Mouse (Mus musculus) liver, adult 2 months (tissue): ENCODE measurements at regions not wholly inside any gene's neighbourhood (a gene's known extent, or its start where the extent isn't known, plus 50 kb on each side); places are given as distances from the start of the nearest gene placed in this dataset.

Experiments used
- DNase-seq: peaks from one replicate; pipeline ENCODE4 v3.0.0-alpha.2; 2011; ENCODE audit warnings: low read depth, low spot score; ENCODE audit errors: extremely low read depth
- H3K27ac ChIP-seq: fragments of 200-500 bp; replicated peaks from 2 replicates; pipeline ENCODE4 v1.5.1; 2012; ENCODE audit warnings: low read depth, mild to moderate bottlenecking, control low read depth, inconsistent platforms, low read length; ENCODE audit not compliant: insufficient read depth
- H3K27me3 ChIP-seq: fragments of 200-500 bp; 2 replicates; pipeline ENCODE4 v1.6.1; 2012; ENCODE audit warnings: mild to moderate bottlenecking, moderate library complexity, low read length, inconsistent platforms; ENCODE audit not compliant: control insufficient read depth, insufficient read depth
- H3K36me3 ChIP-seq: fragments of 200-500 bp; 2 replicates; pipeline ENCODE4 v1.6.1; 2012; ENCODE audit warnings: low read length, inconsistent platforms; ENCODE audit not compliant: control insufficient read depth, insufficient read depth
- H3K4me1 ChIP-seq: fragments of 200-500 bp; 2 replicates; pipeline ENCODE4 v1.6.1; 2011; ENCODE audit warnings: low read length; ENCODE audit not compliant: control insufficient read depth, insufficient read depth
- H3K4me3 ChIP-seq: fragments of 200-500 bp; 2 replicates; pipeline ENCODE4 v1.5.1; 2011; ENCODE audit warnings: low read depth, mild to moderate bottlenecking, control low read depth, low read length, moderate library complexity; ENCODE audit not compliant: insufficient read depth
- H3K79me2 ChIP-seq: fragments of 200-500 bp; 2 replicates; pipeline ENCODE4 v1.6.1; 2012; ENCODE audit warnings: inconsistent platforms, mild to moderate bottlenecking, low read length, moderate library complexity; ENCODE audit not compliant: control insufficient read depth, insufficient read depth
- H3K9ac ChIP-seq: fragments of 200-500 bp; 2 replicates; pipeline ENCODE4 v1.6.1; 2012; ENCODE audit warnings: low read depth, mild to moderate bottlenecking, control low read depth, inconsistent platforms, low read length
- CTCF ChIP-seq: fragments of 200-500 bp; IDR thresholded peaks from 2 replicates; pipeline ENCODE4 v1.5.1; 2011; ENCODE audit warnings: low read depth, low read length, control low read depth
- POLR2A ChIP-seq: fragments of 200-500 bp; IDR thresholded peaks from 2 replicates; pipeline ENCODE4 v1.6.1; 2011; ENCODE audit warnings: low read length, control low read depth; ENCODE audit not compliant: insufficient read depth; ENCODE audit errors: extremely low read depth
- WGBS: fragments of 180-500 bp; shearing (Covaris S2); methylation state at CpG from one replicate; pipeline ENCODE4 v1.1.7; 2018; 5-methylcytosine and 5-hydroxymethylcytosine counted together

- no peak overlapping the region for H3K27ac ChIP-seq
- WGBS = 25% methylated on average over 6 of the region's 6 CpGs
- H3K4me1 ChIP-seq = no peaks in the 10 kb centered on the region
- no peak overlapping the region for H3K9ac ChIP-seq
- H3K79me2 ChIP-seq = no peaks in the 10 kb centered on the region
- DNase-seq = no peak
- no peaks in the 10 kb centered on the region for H3K36me3 ChIP-seq
- no peak overlapping the region for H3K4me3 ChIP-seq
- H3K27me3 ChIP-seq = no peaks in the 10 kb centered on the region
- TF ChIP-seq POLR2A (no peak), CTCF (no peak)
These were observed 150.3 kb downstream of the Tgfb2 start for GRCm38 (mm10) chr1:186555441-186555975.

GRCm38 (mm10) chr1:186554520-186555010, 151.2 kb downstream of the Tgfb2 start:
- Histone ChIP-seq H3K27ac (no peak overlapping the region), H3K36me3 (no peaks in the 10 kb centered on the region), H3K9ac (no peak overlapping the region), H3K27me3 (no peaks in the 10 kb centered on the region), H3K4me3 (no peak overlapping the region), H3K4me1 (no peaks in the 10 kb centered on the region), H3K79me2 (no peaks in the 10 kb centered on the region)
- TF ChIP-seq POLR2A (no peak), CTCF (no peak)
- WGBS = 78% methylated on average over 7 of the region's 7 CpGs
- no peak for DNase-seq

- no peak for DNase-seq
- Histone ChIP-seq H3K27me3 (no peaks in the 10 kb centered on the region), H3K79me2 (no peaks in the 10 kb centered on the region), H3K36me3 (no peaks in the 10 kb centered on the region), H3K4me1 (no peaks in the 10 kb centered on the region), H3K9ac (no peak overlapping the region), H3K27ac (no peak overlapping the region), H3K4me3 (no peak overlapping the region)
- 81% methylated on average over 7 of the region's 7 CpGs for WGBS
- TF ChIP-seq POLR2A = no peak
- no peak for TF ChIP-seq CTCF
These were observed 153.1 kb downstream of the Tgfb2 start for GRCm38 (mm10) chr1:186552689-186553088.

- no peaks in the 10 kb centered on the region for H3K79me2 ChIP-seq
- no peak overlapping the region for H3K27ac ChIP-seq
- no peak overlapping the region for H3K9ac ChIP-seq
- DNase-seq = peak; percentile 18
- no peak overlapping the region for H3K4me3 ChIP-seq
- H3K27me3 ChIP-seq = no peaks in the 10 kb centered on the region
- WGBS = 83% methylated on average over 7 of the region's 7 CpGs
- no peak for TF ChIP-seq POLR2A
- peak; percentile 55 for TF ChIP-seq CTCF
- no peaks in the 10 kb centered on the region for H3K4me1 ChIP-seq
- H3K36me3 ChIP-seq = no peaks in the 10 kb centered on the region
These were observed 155.4 kb downstream of the Tgfb2 start for GRCm38 (mm10) chr1:186550265-186550885.

- no peak overlapping the region for H3K27ac ChIP-seq
- no peaks in the 10 kb centered on the region for H3K4me1 ChIP-seq
- H3K4me3 ChIP-seq = no peak overlapping the region
- H3K36me3 ChIP-seq = no peaks in the 10 kb centered on the region
- H3K9ac ChIP-seq = no peak overlapping the region
- 84% methylated on average over 12 of the region's 12 CpGs for WGBS
- H3K79me2 ChIP-seq = no peaks in the 10 kb centered on the region
- TF ChIP-seq CTCF (no peak), POLR2A (no peak)
- no peak for DNase-seq
- H3K27me3 ChIP-seq = 0 out of 2 replicates have a peak, but pooled peaks cover under 1% of the 10 kb centered on the region
These were observed 156.6 kb downstream of the Tgfb2 start for GRCm38 (mm10) chr1:186549207-186549606.

GRCm38 (mm10) chr1:186546386-186547185, 159.2 kb downstream of the Tgfb2 start:
- 0 out of 2 replicates have a peak, but pooled peaks cover 2% of the 10 kb centered on the region for H3K27me3 ChIP-seq
- WGBS = 75% methylated on average over 22 of the region's 22 CpGs
- no peak overlapping the region for H3K4me3 ChIP-seq
- no peak for DNase-seq
- TF ChIP-seq CTCF = no peak
- no peaks in the 10 kb centered on the region for H3K79me2 ChIP-seq
- H3K4me1 ChIP-seq = no peaks in the 10 kb centered on the region
- H3K27ac ChIP-seq = no peak overlapping the region
- H3K36me3 ChIP-seq = no peaks in the 10 kb centered on the region
- no peak overlapping the region for H3K9ac ChIP-seq
